Mouse (Mus musculus): ENCODE results near the gene Fkbp2.

Fkbp2 gene

DNA sequence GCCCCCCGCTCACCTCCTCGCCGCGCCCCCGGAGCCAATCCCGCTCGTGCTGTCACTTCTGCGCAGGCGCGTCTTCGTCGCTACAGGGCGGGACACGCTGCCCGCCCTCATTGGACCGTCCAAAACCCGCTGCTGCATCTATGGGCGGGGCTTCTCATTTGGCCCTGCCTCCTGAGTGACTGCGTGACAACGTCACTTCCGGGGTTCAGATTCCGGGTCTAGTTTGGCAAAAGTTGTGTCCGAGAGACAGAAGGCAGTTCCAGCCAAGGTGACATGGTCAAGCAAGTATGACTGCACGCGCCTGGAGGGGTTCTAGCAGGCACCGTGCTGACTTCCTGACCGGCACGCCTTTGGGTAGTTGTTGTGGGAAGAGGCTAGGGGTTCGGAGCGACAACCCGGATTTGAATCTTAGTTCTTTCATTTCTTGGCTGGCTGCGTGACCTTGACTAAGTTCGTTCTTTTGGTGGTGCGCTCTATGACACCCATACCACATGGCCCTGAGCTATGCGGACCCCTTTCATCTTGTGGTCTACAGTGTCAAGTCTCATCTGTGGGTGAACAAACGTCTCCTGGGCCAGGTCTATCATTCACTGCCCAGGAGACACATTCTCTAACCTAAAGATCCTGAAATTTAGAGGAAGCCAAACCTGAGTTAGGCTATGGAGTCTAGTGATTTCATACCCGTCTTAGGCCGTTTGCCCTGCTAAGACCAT, at the start of gene Fkbp2:
TSS of gene Fkbp2 (minus strand) at position 121 of the 713 bp plus-strand sequence.
- peak; percentile 98 for DNase-seq (ENCODE audit: low read depth, low spot score)

DNA sequence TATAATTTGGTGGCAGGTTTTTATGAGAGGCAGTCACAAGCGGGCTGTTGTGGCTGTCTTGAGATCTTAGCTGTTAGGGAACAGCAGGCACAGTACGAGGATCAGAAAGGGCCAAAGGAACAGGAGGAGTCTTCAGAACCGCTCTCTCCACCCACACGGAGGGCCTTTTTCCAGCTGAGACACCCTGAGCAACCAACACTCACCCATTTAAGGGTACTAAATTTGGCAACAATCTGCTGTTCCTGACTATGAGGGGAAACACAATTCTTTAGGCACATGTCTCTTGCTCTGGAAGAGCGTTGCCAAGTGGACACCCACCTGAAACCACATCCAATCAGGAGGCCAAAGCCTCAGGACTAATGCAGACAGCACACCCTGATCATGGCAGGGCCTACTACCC, 49.2 kb upstream of the Fkbp2 start:
- DNase-seq (ENCODE audit: low read depth, low spot score), result no peak

DNA sequence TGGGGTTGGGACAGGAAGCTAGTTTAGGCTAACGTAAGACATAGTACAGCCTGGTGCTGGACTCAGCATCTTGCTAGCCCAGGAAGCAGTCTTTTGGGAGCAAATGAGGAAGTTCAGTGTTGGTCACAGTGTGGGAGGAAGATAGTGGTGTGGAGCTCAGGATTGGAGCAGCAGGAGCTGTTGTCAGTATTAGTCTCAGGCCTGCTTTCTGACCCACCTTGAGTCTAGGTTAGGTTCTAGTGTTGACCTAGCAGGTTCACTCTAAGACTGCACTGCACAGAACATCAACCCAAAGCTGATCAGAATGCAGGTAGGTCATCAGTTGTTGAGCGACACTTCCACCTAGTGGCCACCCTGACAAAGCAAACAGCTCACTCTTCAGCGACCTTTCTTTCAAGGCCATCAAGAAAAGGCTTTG, 39.9 kb upstream of the Fkbp2 start:
- peak; percentile 53 for DNase-seq (ENCODE audit: low read depth, low spot score)

DNA sequence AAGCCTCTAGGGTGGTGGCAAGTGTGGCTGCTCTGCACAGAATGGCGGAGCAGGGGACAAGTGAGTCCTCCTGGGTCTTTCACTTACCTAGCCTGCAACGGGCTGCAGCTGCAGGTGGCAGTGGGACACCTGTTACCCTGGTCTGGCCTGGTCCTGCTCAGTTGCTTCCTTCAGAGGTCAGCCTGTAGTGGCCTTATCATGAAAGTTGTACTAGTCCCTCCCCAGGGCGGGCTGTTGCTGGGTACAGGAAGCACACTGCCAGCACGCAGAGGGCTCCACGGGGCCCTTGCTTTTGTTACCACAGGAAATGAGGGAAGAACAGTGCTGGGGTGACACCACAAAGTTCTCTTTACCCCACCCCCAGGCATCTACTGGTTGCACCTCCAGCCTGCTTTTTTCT, 38.9 kb upstream of the Fkbp2 start, which contains the start of gene Fermt3:
TSS of gene Fermt3 (minus strand) at position 279 of the 400 bp plus-strand sequence.
- no peak for DNase-seq (ENCODE audit: low read depth, low spot score)

DNA sequence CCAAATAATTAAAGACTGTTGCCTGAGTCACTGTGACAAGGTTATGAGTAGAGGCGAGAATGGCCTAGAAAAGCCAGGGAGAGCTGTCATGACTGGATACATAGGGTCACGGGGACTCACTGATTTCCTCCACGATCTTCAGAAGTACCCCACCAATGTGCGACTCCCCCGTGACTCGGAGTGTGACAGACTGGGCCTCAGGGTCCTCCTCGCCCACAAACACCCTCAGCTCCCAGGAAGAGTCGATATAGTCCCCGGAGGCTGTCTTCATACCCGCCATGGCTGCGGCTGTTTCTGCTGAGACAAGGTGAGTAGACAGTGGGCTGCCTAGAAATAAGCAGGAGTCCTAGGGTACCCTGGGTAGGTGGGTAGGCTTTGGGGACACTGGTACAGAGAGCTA, 38.2 kb upstream of the Fkbp2 start:
- no peak for DNase-seq (ENCODE audit: low read depth, low spot score)

DNA sequence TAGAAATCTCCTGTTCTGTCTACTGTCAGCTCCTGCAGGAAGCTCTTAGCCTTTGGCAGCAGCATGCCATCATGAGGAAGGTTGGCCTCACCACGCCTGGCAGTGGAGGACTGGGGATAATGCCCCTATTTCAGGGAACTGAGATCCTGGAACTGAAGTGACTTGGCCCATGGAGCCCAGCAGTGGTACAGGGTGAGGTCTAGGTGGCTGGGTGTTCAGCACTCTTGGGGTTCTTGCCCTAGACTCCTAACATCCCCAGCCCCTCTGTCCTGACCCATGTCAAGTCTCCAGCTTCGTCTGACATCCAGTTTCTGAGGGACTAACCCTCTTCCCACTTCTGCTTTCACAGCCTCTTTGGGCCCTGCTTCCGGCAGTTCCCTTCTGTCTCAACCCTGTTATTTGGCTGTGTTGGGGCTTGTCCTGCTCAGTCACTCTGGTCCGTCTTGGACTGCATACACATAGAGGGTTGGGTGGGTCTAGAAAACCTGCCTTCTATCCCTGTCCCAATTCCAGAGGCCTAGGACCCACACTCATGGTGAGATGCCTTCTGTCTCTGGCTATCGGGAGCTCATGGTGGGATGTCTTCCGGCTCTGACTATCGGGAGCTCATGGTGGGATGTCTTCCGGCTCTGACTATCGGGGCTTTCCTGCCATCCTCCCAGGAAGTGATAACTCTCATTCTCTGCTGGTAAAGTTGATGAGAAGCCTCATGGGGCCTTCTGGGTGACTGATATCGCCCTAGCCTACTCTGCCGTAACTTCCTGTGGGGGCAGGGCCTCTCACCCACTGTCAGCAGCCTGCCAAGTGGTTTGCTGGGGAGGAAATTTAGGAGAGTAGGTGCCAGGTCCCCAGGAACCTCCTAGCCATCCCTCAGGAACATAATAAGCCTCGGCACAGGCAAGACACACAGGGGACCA, 37.5 kb upstream of the Fkbp2 start:
- DNase-seq (ENCODE audit: low read depth, low spot score), result no peak

DNA sequence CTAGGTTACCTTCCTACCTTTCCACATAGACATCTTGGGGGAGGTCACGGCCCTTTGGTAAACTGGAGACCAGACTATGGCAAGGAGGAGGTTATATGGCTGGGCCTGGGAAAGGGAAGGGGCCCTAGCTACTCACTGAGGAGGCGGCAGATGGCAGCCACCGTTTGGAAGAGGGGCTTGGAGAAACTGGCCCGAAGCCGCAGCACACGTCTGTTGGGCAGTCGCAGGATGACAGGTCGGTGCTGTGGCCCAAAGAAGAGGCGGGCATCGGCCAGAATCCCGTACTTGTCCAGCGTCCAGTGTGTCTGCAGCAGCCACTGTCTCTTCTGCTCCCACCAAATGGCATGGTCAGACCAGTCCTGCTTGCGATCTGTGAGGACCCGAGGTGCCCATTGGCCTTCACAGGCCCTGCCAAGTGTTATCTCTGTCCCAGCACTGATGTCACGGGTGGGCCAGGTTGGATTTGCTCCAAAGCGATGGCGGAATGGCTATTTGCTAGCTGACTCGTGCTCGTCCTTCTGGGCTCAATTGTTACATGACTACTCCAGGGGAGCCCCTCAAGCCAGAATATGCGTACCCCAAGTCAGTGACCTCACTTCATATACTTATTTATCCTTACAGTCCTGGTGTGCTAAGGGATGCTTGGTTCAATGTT, 34.3 kb upstream of the Fkbp2 start:
- DNase-seq (ENCODE audit: low read depth, low spot score), result no peak

DNA sequence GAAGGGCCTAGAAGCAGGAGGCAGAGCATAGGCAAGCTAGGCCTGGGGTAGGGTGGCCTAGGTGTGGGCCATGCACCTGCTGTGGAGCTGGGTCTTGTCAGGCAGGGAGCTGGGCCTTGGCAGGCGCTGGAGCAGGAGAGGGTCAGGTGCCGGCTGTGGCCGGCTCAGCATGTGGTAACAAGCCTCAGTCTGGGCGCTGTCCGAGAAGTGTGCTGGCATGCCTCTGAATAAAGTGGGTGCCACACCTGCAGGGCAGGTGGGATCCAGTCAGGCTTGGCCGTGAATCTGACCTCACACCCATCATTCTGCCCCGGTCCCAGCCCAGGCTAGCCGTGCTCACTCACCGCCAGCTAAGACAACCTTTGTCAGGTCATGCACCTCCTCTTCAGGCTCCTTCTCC, 33.7 kb upstream of the Fkbp2 start:
- no peak for DNase-seq (ENCODE audit: low read depth, low spot score)

DNA sequence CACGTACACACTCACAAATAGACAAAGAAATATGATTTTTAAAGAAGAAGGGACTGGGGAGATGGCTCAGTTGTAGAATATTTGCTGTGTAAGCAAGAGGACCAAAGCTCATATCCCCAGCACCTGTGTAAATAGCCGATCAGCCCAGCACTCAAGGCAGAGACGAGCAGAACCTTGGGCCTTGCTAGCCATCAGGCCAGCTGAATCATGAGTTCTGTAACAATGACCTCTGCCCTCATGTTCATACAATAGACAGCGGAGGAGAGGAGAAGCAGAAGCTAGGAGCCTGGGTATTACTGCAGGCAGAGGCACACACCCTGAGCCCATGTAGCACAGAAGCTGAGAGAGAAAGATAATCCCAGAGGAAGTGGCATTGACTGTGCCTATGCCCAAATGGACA, 32.1 kb upstream of the Fkbp2 start:
- DNase-seq (ENCODE audit: low read depth, low spot score), result no peak

DNA sequence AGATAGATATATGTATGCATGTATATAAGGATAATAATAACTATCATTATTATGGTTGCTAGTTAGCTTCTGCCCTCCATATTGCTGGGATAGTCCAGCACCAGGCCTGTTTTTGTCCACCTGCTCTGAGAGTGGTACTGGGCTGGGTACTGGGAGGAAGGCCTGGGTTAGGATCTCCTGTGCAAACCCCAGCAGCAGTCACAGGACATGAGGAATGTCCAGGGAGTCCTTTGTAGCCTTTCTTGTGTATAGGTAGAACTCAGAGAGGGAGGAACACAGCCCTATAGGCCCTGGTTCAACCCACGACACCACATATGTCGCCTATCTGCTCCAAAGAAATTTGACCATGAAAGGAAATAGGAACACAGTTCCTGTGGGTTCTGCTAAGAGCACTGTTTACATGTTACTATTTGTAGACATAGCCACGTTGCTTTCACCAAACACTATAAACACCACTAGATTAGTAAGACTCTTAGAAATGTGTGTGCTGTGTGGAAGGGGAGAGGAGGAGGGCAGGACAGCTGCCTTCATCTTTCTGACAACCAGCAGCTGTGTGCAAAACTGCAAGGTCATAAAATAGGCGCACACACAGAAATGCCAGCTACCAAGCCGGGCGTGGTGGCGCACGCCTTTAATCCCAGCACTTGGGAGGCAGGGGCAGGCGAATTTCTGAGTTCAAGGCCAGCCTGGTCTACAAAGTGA, 26.7 kb upstream of the Fkbp2 start:
- DNase-seq (ENCODE audit: low read depth, low spot score), result no peak

DNA sequence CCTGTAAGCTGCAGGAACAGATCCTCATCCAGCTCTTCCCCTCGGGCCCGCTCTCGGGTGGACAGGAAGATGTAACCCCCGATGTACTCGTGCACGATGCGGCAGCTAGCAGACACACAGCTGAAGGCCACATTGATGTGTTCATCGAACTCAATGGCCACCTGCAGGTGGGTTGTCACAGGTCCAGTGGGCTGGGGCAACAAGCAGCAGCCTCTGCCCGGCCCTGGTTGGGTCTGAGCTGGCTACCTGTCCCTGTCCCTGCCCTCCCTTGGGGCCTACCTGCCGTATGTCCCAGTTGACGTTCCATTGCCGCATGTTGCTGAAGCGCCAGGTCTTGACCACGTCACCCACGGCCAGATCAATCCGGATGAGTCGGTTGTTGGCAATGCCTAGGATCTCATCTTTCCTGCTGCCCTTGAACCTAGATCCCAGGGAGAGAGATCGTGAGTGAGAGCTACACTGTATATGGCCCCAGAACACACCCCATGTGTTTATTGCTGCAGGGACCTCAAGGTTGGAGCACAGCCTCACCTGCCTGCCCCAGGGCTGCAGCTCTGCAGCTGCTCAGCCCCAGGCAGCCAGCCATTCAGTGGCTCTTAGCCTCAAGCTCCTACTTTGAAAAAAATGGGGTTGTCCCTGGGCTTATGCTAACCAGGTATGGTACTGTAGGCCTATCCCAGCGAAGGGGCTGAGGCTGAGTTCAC, 19.2 kb upstream of the Fkbp2 start:
- no peak for DNase-seq (ENCODE audit: low read depth, low spot score)

DNA sequence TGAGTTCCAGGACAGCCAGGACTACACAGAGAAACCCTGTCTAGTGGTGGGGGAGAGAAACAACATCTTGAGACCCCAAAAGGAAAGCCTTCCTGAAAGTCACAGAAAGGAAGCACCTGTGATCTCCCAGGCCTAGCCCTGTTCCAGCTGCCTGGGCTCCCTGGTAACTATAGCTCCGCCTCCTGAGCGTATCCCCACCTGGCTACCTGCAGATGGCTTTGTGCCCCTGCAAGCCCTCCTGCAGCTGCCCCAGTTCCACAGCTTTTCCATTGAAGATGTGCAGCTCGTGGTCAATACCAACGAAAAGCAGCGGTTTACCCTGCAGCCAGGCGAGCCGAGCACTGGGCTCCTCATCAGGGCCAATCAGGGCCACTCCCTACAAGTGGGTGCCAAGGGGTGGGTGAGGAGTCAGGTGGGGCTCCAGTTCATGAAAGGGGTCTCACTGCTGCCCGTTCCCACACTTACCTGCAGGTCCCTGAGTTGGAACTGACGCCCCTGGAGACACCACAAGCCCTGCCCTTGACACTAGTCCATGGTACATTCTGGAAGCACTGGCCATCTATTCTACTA, 17.5 kb upstream of the Fkbp2 start:
- no peak for DNase-seq (ENCODE audit: low read depth, low spot score)

DNA sequence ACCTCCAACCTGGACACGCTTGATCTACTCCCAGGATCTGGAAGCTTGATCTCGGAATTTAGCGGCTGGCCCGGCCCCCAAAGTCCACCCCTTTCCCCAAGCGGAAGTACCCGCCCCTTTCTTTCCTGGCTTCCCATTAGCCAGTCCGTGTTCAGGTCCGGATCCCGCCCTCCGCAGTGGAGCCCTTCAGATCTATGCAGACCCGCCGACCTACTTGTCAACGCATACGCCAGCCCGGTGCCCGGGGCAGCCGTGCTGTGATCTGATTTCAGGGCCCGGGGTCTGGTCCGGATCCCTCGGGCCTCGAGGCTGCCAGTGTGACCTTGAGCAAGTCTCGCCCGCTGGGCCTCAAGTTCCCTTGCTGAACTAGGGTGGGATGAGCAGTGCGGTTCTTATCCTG, 15.7 kb upstream of the Fkbp2 start, which contains the start of the genes Nudt22 and Trpt1:
TSS of gene Nudt22 (minus strand) at position 112 of the 400 bp plus-strand sequence.
TSS of gene Trpt1 (plus strand) at position 126 of the 400 bp plus-strand sequence.
- DNase-seq (ENCODE audit: low read depth, low spot score), result peak; percentile 74

DNA sequence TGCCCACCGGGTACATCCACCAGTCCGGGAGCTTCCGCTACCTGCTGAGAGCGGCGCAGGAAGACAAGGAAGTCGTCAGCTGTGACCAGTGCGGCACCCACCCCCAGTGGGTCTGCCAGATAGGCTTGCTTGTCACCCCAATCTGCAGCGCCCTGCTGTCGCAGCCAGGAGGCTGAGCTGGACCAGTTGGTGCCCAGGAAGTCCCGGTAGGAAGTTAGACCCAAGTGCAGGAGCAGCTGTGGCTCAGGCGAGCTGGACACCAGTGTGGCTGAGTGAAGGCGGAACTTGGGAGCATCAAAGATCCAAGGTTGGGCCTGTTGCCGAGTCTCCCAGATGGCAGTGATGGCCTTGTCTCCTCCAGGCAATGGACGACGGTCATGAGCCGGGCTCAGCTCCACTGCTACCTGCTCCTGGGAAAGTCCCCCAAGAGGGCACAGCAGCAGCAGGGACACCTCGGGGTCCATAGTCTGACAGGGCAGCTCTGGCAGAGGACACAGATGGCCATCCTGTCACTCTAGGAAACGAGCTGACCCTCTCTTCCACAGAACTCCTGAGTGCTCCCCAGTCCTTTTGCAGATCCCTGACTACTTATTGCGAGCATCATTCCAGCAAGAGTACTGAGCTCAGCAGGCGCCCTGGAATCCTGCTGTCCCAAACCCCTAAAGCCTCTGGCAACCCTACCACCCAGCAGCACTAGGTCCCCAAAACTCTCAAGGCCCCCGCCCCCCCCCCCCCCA, 15.1 kb upstream of the Fkbp2 start:
- DNase-seq (ENCODE audit: low read depth, low spot score), result no peak

DNA sequence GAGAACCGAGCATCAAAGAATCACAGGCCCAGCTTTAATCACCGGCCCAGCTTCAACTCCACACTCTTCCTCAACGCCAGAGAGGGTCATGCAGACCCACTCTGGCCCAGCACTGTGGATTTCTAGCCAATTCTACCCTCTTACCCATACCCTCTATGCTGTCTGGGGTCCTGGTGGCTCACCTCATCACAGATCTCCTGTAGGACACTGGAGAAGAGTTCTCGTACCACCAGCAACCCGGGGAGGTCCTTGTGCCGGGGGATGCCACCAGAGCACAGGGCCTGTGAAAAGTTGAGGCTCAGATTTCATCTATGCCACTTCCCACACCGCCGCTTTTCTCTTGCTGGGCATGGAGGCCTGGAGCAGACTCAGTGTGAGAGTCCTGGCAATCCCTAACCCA, 14.2 kb upstream of the Fkbp2 start:
- DNase-seq (ENCODE audit: low read depth, low spot score), result no peak

DNA sequence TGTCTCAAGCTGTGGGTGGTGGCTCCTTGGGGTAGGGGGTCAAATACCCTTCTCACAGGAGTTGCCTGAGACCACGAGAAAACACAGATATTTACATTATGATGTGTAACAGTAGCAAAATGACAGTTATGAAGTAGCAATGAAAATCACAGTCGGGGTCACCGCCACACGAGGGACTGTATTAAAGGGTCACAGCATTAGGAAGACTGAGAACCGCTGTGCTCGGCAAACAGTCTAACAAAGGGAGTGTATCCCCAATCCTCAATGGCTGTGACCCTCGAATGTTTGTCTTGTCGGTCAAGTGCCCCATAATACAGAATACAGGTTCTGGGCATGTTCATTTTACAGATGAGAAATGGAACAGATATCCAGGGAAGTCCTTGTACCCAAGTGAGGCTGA, 13.7 kb upstream of the Fkbp2 start:
- no peak for DNase-seq (ENCODE audit: low read depth, low spot score)

DNA sequence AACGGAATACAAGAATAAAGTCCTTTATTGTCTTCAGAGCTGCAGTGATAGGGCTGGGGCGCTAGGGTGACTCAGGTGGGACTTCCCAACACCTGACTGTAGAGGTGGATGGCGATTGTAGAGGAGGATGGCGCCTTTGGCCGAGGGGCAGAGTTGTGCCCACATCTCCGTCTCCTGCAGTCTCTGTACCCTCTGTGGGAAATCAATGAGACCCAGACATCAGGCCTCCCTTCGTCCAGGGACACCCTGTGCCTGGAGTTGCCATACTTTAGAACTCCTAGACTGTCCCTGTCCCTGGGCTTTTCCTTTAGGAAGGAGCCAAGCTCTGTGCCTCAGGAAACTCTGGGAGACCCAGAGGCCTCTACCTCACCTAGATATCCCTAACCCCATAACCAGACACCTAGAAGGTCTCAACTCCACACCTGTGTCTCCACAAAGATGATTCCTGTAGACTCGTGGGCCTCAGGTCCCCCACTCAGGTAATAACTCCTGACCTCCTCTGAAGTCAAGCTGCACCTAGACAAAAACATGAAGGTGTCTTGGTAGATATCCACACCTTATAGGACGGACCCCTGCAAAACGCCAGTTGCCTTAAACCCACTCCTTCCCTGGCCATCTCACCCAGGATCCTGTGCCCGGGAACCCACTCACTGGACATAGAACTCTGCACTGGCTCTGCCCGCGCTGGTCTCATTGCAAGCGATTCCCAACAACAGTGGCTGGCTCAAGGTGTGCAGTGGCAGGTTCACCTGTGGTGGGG, 12.9 kb upstream of the Fkbp2 start:
- no peak for DNase-seq (ENCODE audit: low read depth, low spot score)

DNA sequence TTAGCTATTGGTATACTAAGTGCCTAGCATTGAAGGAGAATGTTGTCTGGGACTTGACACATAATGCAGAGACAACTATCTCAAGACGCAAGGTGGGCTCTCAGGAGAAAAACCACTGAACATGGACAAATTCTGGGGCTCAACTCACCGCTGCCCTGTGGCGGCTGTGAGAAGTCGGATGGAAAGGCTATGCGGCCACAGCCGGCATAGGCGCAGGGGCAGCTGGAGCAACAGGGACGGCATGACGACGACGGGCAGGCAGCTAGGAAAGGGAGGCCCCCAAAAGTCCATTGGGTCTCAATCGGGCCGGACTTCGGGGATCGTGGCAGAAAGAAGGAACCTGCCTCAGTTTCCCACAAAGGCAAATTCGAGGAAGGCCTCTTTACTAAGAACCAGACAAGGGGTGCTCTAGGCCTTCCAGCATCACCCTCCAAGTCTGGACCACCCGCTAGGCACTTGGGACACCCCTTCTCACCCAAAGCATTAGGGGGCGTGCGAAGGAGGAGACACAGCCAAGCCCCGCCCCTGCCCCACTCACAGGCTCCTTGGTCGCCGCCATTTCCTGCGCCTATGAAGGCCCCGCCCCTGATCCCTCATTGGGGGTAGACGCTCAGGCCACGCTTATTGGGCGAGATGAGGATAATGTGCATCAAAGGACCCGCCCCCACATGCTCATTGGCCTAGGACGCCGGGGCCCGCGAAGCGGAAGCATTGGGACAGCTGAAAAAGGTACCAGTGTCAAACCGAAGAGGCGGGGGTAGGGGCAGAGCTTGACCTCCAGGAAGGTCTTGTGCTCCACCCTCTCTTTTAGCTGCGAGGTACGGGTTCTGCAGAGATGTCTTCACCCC, 11.9 kb upstream of the Fkbp2 start, which contains the start of gene Dnajc4:
TSS of gene Dnajc4 (minus strand) at position 562 of the 848 bp plus-strand sequence.
- peak; percentile 83 for DNase-seq (ENCODE audit: low read depth, low spot score)
